In genomic region chr13:95595921-95596320, GRCm38 (mm10) we compare ENCODE assay signal across 30 mouse cellular contexts. TPM values are rescaled to one million over a fixed set of nuclear protein-coding genes. Genes with fewer than 3 reads are reported as not detected.
DNase-seq lines count a peak whose midpoint lies in the region; ATAC-seq and TF ChIP-seq lines count a peak whose summit lies in the region.
"Had no signal": no experiment of that assay in that cellular context is flagged by ENCODE, and none has a peak within 500 bp of the region (broad histone marks: within the 10 kb centered on the region; RNA-seq: fewer than 3 reads in every experiment).

No protein-coding gene starts in this region.

- H3K9ac ChIP-seq in forebrain, postnatal 0 days, result no peak overlapping the region
- H3K9ac ChIP-seq: forebrain, embryonic 12.5 days; heart, embryonic 13.5 days; kidney, embryonic 15.5 days; limb, embryonic 13.5 days; lung, embryonic 15.5 days; neural tube, embryonic 12.5 days had no signal

- peaks cover 22% of the 10 kb centered on the region for H3K4me1 ChIP-seq in heart, embryonic 10.5 days
- H3K4me1 ChIP-seq in limb, embryonic 10.5 days, result peaks cover 6% of the 10 kb centered on the region; the same call in 1 of the 2 replicates
- H3K4me1 ChIP-seq in forebrain, postnatal 0 days (ENCODE audit: insufficient read depth), result no peaks in the 10 kb centered on the region
- H3K4me1 ChIP-seq: forebrain, embryonic 12.5 days; kidney, embryonic 15.5 days; limb, embryonic 13.5 days; neural tube, embryonic 12.5 days had no signal

- no peaks in the 10 kb centered on the region for H3K9me3 ChIP-seq in heart, embryonic 10.5 days
- H3K9me3 ChIP-seq in limb, embryonic 10.5 days (replicated peaks), result no peaks in the 10 kb centered on the region
- H3K9me3 ChIP-seq in forebrain, postnatal 0 days (ENCODE audit: low read length), result no peaks in the 10 kb centered on the region
- H3K9me3 ChIP-seq: forebrain, embryonic 12.5 days; heart, embryonic 13.5 days; kidney, embryonic 15.5 days; limb, embryonic 13.5 days; lung, embryonic 15.5 days; neural tube, embryonic 12.5 days had no signal

- H3K36me3 ChIP-seq in heart, embryonic 10.5 days, result peaks cover 10% of the 10 kb centered on the region
- peaks cover 6% of the 10 kb centered on the region for H3K36me3 ChIP-seq in limb, embryonic 10.5 days
- H3K36me3 ChIP-seq in forebrain, postnatal 0 days (ENCODE audit: insufficient read depth), result no peaks in the 10 kb centered on the region

- ATAC-seq in forebrain, postnatal 0 days, result no peak
- ATAC-seq: activated CD4-positive, CD25-positive, alpha-beta regulatory T cell, adult 4 months; CD4-positive, CD25-positive, alpha-beta regulatory T cell, adult 4 months; hindbrain, postnatal 0 days; intestine, embryonic 16.5 days; midbrain, embryonic 16.5 days had no signal

- no peak for TF ChIP-seq CTCF in forebrain, postnatal 0 days (IDR thresholded peaks at IDR 0.05; ENCODE audit: low read depth)

- H3K4me3 ChIP-seq in heart, embryonic 10.5 days, result no peak overlapping the region
- no peak overlapping the region for H3K4me3 ChIP-seq in limb, embryonic 10.5 days
- no peak overlapping the region for H3K4me3 ChIP-seq in forebrain, postnatal 0 days (ENCODE audit: low read depth, low read length)
- H3K4me3 ChIP-seq: erythroblast, embryonic 14.5 days; forebrain, embryonic 12.5 days; heart, embryonic 13.5 days; kidney, embryonic 15.5 days; layer of hippocampus, adult 2 months; left cerebral cortex, adult 2 months; limb, embryonic 13.5 days; lung, embryonic 15.5 days; neural tube, embryonic 12.5 days had no signal

- 44% methylated on average over 5 of the region's 5 CpGs for WGBS in heart, embryonic 10.5 days
- WGBS in limb, embryonic 10.5 days, result 74% methylated on average over 5 of the region's 5 CpGs
- 74% methylated on average over 5 of the region's 5 CpGs for WGBS in forebrain, postnatal 0 days

- peak; percentile 57 for DNase-seq in adrenal gland, postnatal 14 days
- no peak for DNase-seq in adrenal gland, adult 18-20 months (ENCODE audit: low spot score in 2 of 2)
- DNase-seq in heart, embryonic 10.5 days (ENCODE audit: low spot score), result peak; percentile 53
- DNase-seq in heart, adult 9 months (ENCODE audit: low spot score in 2 of 2), result no peak
- DNase-seq in MN1 (ENCODE audit: low spot score), result peak; percentile 15
- peak; percentile 23 for DNase-seq in limb, embryonic 10.5 days (ENCODE audit: low spot score)
- no peak for DNase-seq in kidney, adult 18-20 months
- DNase-seq in forebrain, postnatal 0 days, result no peak
- DNase-seq: cerebellum, adult 11-12 months; cerebellum, postnatal 10 days; gastrocnemius, postnatal 14 days; kidney, postnatal 25 days; right cerebral cortex, adult 18-20 months; spleen, adult 18-20 months; thymus, postnatal 14 days had no signal

- no peak overlapping the region for H3K27ac ChIP-seq in heart, embryonic 10.5 days
- H3K27ac ChIP-seq in limb, embryonic 10.5 days, result no peak overlapping the region
- no peak overlapping the region for H3K27ac ChIP-seq in forebrain, postnatal 0 days (ENCODE audit: low read depth, low read length)
- H3K27ac ChIP-seq: forebrain, embryonic 12.5 days; heart, embryonic 13.5 days; hindbrain, postnatal 0 days; kidney, embryonic 15.5 days; layer of hippocampus, adult 2 months; left cerebral cortex, adult 2 months; limb, embryonic 13.5 days; lung, embryonic 15.5 days; neural tube, embryonic 12.5 days had no signal

- H3K4me2 ChIP-seq in forebrain, postnatal 0 days (ENCODE audit: low read depth), result no peak overlapping the region
- H3K4me2 ChIP-seq: forebrain, embryonic 12.5 days; heart, embryonic 13.5 days; kidney, embryonic 15.5 days; limb, embryonic 13.5 days; liver, embryonic 11.5 days; lung, embryonic 15.5 days; neural tube, embryonic 12.5 days had no signal

- H3K27me3 ChIP-seq in heart, embryonic 10.5 days (ENCODE audit: insufficient read depth, poor library complexity, severe bottlenecking), result no peaks in the 10 kb centered on the region
- no peaks in the 10 kb centered on the region for H3K27me3 ChIP-seq in limb, embryonic 10.5 days (ENCODE audit: low read depth, poor library complexity, severe bottlenecking)
- no peaks in the 10 kb centered on the region for H3K27me3 ChIP-seq in forebrain, postnatal 0 days (ENCODE audit: insufficient read depth, low read length)
- H3K27me3 ChIP-seq: forebrain, embryonic 12.5 days; heart, embryonic 13.5 days; kidney, embryonic 15.5 days; limb, embryonic 13.5 days; lung, embryonic 15.5 days; neural tube, embryonic 12.5 days had no signal

RNA-seq across cellular contexts. Expression of gene F2r, which starts 22.4 kb away (rescaled TPM):
- total RNA-seq in adrenal gland, postnatal 14 days (2021), result 93.1 and 98.8 TPM in 2 replicates
- total RNA-seq in adrenal gland, adult 18-20 months (2021), result 100 to 1,000 TPM in 1 of 2 experiments, 10 to 100 TPM in 1; 91.0 to 163 TPM
- polyA plus RNA-seq in heart, embryonic 10.5 days (2016; fragmentation: Nextera tagmentation; extraction: Ambion mirVana), result 159 and 166 TPM in 2 replicates
- polyA plus RNA-seq in limb, embryonic 10.5 days (2016; fragmentation: Nextera tagmentation; extraction: Ambion mirVana), result 141 and 143 TPM in 2 replicates
- total RNA-seq in forebrain, postnatal 0 days (2014; rRNA removed), result 28.4 and 41.7 TPM in 2 replicates
- 20.1 and 28.0 TPM in 2 replicates for polyA plus RNA-seq in forebrain, postnatal 0 days (2015; fragmentation: Nextera tagmentation; extraction: Ambion mirVana)

Comparison
In these comparisons a context has a peak if more than half of its experiments do, and no peak if none do; other contexts are left out.
1. DNase-seq: peak in adrenal gland, postnatal 14 days (single experiment), heart, embryonic 10.5 days (single experiment), MN1 (single experiment) and limb, embryonic 10.5 days (single experiment); none in adrenal gland, adult 18-20 months (0 of 2), heart, adult 9 months (0 of 2), kidney, adult 18-20 months (single experiment) and forebrain, postnatal 0 days (single experiment).